Mouse (Mus musculus): Measurements from ENCODE around the gene Mavs. TPM values are rescaled to one million over a fixed set of nuclear protein-coding genes. Genes with fewer than 3 reads are reported as not detected.

Gene Mavs
- polyA plus RNA-seq, 1 experiment from 2014 or later, result 14.7 TPM

DNA sequence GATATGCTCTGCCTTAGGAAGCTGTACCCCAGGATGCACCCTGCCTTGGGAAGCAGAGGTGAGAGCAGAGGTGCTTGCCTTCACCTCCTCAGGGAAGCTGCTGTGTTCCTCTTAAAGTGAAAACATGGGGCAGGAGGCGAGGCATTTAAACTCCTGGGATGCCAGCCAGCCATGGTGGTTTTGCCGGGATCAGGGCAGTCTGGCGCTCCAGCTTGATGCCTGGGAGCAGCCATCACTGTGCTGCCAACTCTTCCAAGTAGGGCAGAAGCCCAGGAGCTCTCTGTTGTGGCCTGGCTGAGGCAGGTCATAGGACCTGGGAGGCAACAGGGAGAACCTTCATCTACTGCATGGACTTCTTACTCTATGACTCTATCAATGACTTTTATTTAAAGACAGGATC, 32.6 kb upstream of the Mavs start:
- Histone ChIP-seq H3K9ac (ENCODE audit: low read length) (no peak overlapping the region), H3K4me3 (ENCODE audit: low read depth, low read length) (no peak overlapping the region), H3K4me1 (replicated peaks; ENCODE audit: control insufficient read depth, insufficient read depth) (peaks cover 8% of the 10 kb centered on the region), H3K27me3 (ENCODE audit: control insufficient read depth, insufficient read depth, low read length) (no peaks in the 10 kb centered on the region), H3K36me3 (ENCODE audit: control insufficient read depth, insufficient read depth, low read length) (peaks cover 8% of the 10 kb centered on the region; the same call in 1 of the 2 replicates), H3K9me3 (ENCODE audit: control insufficient read depth, low read length) (no peaks in the 10 kb centered on the region), H3K4me2 (replicated peaks; ENCODE audit: low read depth) (no peak overlapping the region), H3K27ac (replicated peaks) (no peak overlapping the region)
- TF ChIP-seq EP300 (optimal IDR thresholded peaks at IDR 0.05) (no peak), CTCF (IDR thresholded peaks at IDR 0.05; ENCODE audit: low read depth) (no peak)
- no peak for ATAC-seq (ENCODE audit: low FRiP score, low TSS enrichment)
- WGBS, result 88% methylated on average over 3 of the region's 3 CpGs
- DNase-seq (ENCODE audit: low spot score), result no peak

DNA sequence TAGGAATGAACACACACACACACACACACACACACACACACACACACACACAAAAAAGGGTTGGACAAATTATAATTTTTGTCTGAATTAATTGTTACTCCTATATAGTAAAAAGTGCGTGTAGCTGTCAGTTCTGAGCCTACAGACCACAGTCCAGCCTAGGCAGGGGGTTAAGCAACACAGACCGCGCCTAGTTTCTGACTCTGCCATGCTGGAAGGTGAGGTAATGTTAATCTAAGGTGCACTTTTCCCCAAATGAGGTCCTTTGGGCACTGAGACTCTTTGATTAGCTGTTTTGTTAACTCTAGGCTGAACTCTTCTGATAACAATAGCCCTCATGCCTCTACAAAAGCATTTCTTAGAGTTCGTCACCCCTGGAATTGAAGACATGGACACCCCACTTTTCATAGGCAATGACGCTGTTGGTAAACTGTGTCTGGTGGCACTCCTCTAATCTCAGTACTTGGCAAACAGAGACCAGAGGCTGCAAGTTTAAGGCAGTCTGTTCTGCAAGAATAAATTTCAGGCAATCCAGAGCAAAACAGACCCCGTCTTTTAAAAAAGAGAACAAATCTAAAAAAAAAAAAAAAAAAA, 29.9 kb upstream of the Mavs start:
- ATAC-seq (ENCODE audit: low FRiP score, low TSS enrichment), result peak; percentile 68
- H3K4me3 ChIP-seq (ENCODE audit: low read depth, low read length), result no peak overlapping the region
- H3K27me3 ChIP-seq (ENCODE audit: control insufficient read depth, insufficient read depth, low read length), result no peaks in the 10 kb centered on the region
- peak overlapping the region; percentile 14; the same call in 1 of the 2 replicates for H3K4me2 ChIP-seq (replicated peaks; ENCODE audit: low read depth)
- 52% methylated on average over 6 of the region's 6 CpGs for WGBS
- peaks cover 8% of the 10 kb centered on the region for H3K4me1 ChIP-seq (replicated peaks; ENCODE audit: control insufficient read depth, insufficient read depth)
- no peaks in the 10 kb centered on the region for H3K9me3 ChIP-seq (ENCODE audit: control insufficient read depth, low read length)
- H3K9ac ChIP-seq (ENCODE audit: low read length), result no peak overlapping the region; the same call in 1 of the 2 replicates
- peak; percentile 71 for DNase-seq (ENCODE audit: low spot score)
- TF ChIP-seq CTCF (IDR thresholded peaks at IDR 0.05; ENCODE audit: low read depth), result no peak
- TF ChIP-seq EP300 (optimal IDR thresholded peaks at IDR 0.05), result no peak
- peak overlapping the region; percentile 97 for H3K27ac ChIP-seq (replicated peaks)
- H3K36me3 ChIP-seq (ENCODE audit: control insufficient read depth, insufficient read depth, low read length), result peaks cover 5% of the 10 kb centered on the region; the same call in 1 of the 2 replicates

DNA sequence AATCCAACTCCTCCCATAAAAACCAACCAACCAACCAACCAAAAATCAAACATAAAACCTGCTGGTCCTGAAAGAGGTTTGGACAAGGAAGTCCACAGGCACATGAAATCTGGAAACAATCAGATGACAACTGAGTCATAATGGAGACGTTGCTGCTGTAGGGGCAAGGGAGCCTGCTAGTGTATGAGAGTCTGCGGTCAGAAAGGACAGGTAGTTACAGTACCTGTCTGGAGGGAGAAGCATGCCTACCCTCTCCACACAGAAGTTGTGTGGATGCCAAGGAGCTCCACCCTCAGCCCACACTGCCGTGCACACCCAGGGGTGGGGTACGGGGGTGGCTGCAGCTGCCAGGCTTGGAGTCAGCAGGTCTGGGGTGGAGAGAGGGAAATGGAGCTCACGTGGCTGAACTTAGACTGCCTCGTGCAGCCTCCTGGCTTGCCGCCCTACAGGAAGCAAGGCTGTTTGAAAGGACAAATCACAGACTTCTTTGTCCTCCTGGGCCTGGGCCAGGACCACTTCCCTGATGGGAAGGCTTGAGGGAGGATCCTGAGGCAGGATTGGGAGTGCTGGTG, 29.4 kb upstream of the Mavs start:
- WGBS, result 8% methylated on average over 7 of the region's 7 CpGs
- peak; percentile 98 for DNase-seq (ENCODE audit: low spot score)
- no peaks in the 10 kb centered on the region for H3K9me3 ChIP-seq (ENCODE audit: control insufficient read depth, low read length)
- H3K27ac ChIP-seq (replicated peaks), result peak overlapping the region; percentile 97
- peak overlapping the region; percentile 34; the same call in 1 of the 2 replicates for H3K4me2 ChIP-seq (replicated peaks; ENCODE audit: low read depth)
- H3K9ac ChIP-seq (ENCODE audit: low read length), result peak overlapping the region; percentile 27; the same call in 1 of the 2 replicates
- H3K36me3 ChIP-seq (ENCODE audit: control insufficient read depth, insufficient read depth, low read length), result peaks cover 5% of the 10 kb centered on the region; the same call in 1 of the 2 replicates
- TF ChIP-seq EP300 (optimal IDR thresholded peaks at IDR 0.05) (peak; percentile 91), CTCF (IDR thresholded peaks at IDR 0.05; ENCODE audit: low read depth) (no peak)
- ATAC-seq (ENCODE audit: low FRiP score, low TSS enrichment), result peak; percentile 95
- H3K4me1 ChIP-seq (replicated peaks; ENCODE audit: control insufficient read depth, insufficient read depth), result peaks cover 12% of the 10 kb centered on the region
- no peak overlapping the region for H3K4me3 ChIP-seq (ENCODE audit: low read depth, low read length)
- no peaks in the 10 kb centered on the region for H3K27me3 ChIP-seq (ENCODE audit: control insufficient read depth, insufficient read depth, low read length)

DNA sequence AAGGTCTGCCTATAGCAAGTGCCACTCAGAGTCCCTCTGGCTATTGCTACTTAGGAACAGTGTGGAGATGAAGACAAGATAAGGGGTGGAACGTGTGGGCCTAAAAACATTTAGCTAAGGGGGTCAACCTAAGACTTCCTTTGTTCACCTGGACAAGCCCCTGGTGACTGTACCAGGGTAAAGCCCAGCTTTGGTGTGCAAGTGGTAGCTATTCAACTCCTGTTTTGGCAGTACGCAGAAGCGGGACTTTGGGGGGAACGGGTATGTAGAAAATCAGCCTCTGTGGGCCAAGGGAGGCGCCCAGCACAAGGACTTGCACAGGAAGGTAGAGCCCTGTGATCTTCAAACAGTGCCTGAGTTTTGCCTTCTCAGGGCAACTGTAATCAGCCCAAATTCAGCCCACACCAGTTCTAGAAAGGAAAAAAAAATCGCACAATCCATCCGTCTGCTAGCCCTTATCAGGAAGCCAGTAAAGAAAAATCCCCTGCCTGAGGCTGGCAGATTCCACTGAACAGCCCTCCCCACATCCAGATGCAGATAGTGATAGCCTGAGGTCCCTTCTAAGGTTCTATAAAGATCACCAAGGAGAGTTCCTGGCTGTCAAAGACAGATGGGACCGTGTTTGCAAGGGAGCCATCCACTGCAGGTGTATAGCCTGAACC, 28.2 kb upstream of the Mavs start:
- Histone ChIP-seq H3K4me3 (ENCODE audit: low read depth, low read length) (no peak overlapping the region), H3K27ac (replicated peaks) (peak overlapping the region; percentile 97), H3K4me1 (replicated peaks; ENCODE audit: control insufficient read depth, insufficient read depth) (peaks cover 14% of the 10 kb centered on the region), H3K9me3 (ENCODE audit: control insufficient read depth, low read length) (no peaks in the 10 kb centered on the region), H3K27me3 (ENCODE audit: control insufficient read depth, insufficient read depth, low read length) (no peaks in the 10 kb centered on the region), H3K4me2 (replicated peaks; ENCODE audit: low read depth) (no peak overlapping the region; the same call in 1 of the 2 replicates), H3K36me3 (ENCODE audit: control insufficient read depth, insufficient read depth, low read length) (no peaks in the 10 kb centered on the region), H3K9ac (ENCODE audit: low read length) (no peak overlapping the region)
- DNase-seq (ENCODE audit: low spot score), result no peak
- TF ChIP-seq EP300 (optimal IDR thresholded peaks at IDR 0.05) (no peak), CTCF (IDR thresholded peaks at IDR 0.05; ENCODE audit: low read depth) (no peak)
- no peak for ATAC-seq (ENCODE audit: low FRiP score, low TSS enrichment)
- WGBS, result 69% methylated on average over 8 of the region's 8 CpGs

DNA sequence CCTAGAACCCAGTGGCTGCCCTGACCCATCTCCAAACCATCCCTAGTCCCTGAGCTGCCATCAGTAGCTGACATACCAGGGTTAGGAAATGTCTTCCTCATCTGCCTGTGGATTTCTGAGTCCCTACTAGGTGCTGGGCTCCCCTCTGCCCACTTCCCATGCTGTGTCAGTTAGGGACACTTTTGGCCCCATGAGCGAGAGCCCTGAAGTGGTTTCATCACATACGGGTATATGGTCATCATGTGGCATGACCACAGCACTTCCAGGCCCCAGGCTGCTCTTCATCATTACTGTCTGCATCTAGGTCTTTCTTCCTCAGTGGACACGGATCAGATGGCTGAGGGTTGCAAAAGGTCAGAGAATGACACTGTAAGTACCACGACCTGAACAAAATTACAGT, 27.1 kb upstream of the Mavs start, which contains the start of gene Ap5s1:
Gene Ap5s1, plus strand, starts transcription at position 301 of the 400 bp plus-strand sequence.
- Histone ChIP-seq H3K4me2 (replicated peaks; ENCODE audit: low read depth) (no peak within 1 kb of the TSS), H3K9me3 (ENCODE audit: control insufficient read depth, low read length) (no peaks in the 10 kb centered on the region), H3K4me1 (replicated peaks; ENCODE audit: control insufficient read depth, insufficient read depth) (peaks cover 16% of the 10 kb centered on the region), H3K27me3 (ENCODE audit: control insufficient read depth, insufficient read depth, low read length) (no peaks in the 10 kb centered on the region), H3K9ac (ENCODE audit: low read length) (no peak within 1 kb of the TSS), H3K27ac (replicated peaks) (no peak within 1 kb of the TSS), H3K4me3 (ENCODE audit: low read depth, low read length) (no peak within 1 kb of the TSS), H3K36me3 (ENCODE audit: control insufficient read depth, insufficient read depth, low read length) (no peaks in the 10 kb centered on the region)
- DNase-seq (ENCODE audit: low spot score), result no peak
- TF ChIP-seq EP300 (optimal IDR thresholded peaks at IDR 0.05) (no peak), CTCF (IDR thresholded peaks at IDR 0.05; ENCODE audit: low read depth) (no peak)
- 80% methylated on average over 4 of the region's 4 CpGs for WGBS
- ATAC-seq (ENCODE audit: low FRiP score, low TSS enrichment), result no peak
